Mouse (Mus musculus) spleen, postnatal 36 days (tissue): Measurements from ENCODE around the gene Gm2001.
"Not testable (repeated sequence)": the region's sequence is repeated elsewhere in the genome, so short reads cannot be mapped to it uniquely, and the experiment has no call there.

Source experiments
- DNase-seq, 2 experiments: peaks; one replicate each; pipeline ENCODE4 v3.0.0; 2022; ENCODE audit warnings: low spot score in 2 of 2, mixed read lengths in 1 of 2

Gm2001 gene

GRCm38 (mm10) chr12:87842239-87842638 lies at the start of gene Gm2001:
TSS of gene Gm2001 (minus strand) at chr12:87842339.
- DNase-seq: not testable (repeated sequence)

GRCm38 (mm10) chr12:87873772-87874171 lies 31.6 kb upstream of the Gm2001 start, which contains the start of gene Gm2016:
TSS of gene Gm2016 (plus strand) at chr12:87874072.
- not testable (repeated sequence) for DNase-seq

- not testable (repeated sequence) for DNase-seq
These were observed 21.9 kb upstream of the Gm2001 start for GRCm38 (mm10) chr12:87864048-87864447.

- not testable (repeated sequence) for DNase-seq
These were observed 21.5 kb upstream of the Gm2001 start for GRCm38 (mm10) chr12:87863638-87864037.

- DNase-seq: peak in 1 of 2 experiments; percentile 7
These were observed 19.9 kb upstream of the Gm2001 start for GRCm38 (mm10) chr12:87861740-87862692.

- DNase-seq: not testable (repeated sequence)
These were observed 13.9 kb upstream of the Gm2001 start for GRCm38 (mm10) chr12:87856067-87856466.

- not testable (repeated sequence) for DNase-seq
These were observed 8.5 kb upstream of the Gm2001 start for GRCm38 (mm10) chr12:87850657-87851056.

- not testable (repeated sequence) for DNase-seq
These were observed 25.9 kb downstream of the Gm2001 start, which contains the start of gene BB287469 for GRCm38 (mm10) chr12:87816277-87816676. TSS of gene BB287469 (plus strand) at chr12:87816577.

- not testable (repeated sequence) for DNase-seq
These were observed 44.2 kb downstream of the Gm2001 start for GRCm38 (mm10) chr12:87797971-87798370.

- not testable (repeated sequence) for DNase-seq
These were observed 46.9 kb downstream of the Gm2001 start, which contains the start of gene Gm21936 for GRCm38 (mm10) chr12:87795212-87795611. TSS of gene Gm21936 (plus strand) at chr12:87795512.
